Mouse (Mus musculus) telencephalon, adult 2 months (tissue): ENCODE measurements around the gene Tprn.
A peak's percentile ranks its signal among the peaks of the same experiment; 100 is the strongest.
"Not testable (repeated sequence)": the region's sequence is repeated elsewhere in the genome, so short reads cannot be mapped to it uniquely, and the experiment has no call there.

Source experiments
- DNase-seq: peaks from one replicate; pipeline ENCODE4 v3.0.0-alpha.2; 2011; ENCODE audit warnings: low read depth, low spot score

Tprn gene

DNA sequence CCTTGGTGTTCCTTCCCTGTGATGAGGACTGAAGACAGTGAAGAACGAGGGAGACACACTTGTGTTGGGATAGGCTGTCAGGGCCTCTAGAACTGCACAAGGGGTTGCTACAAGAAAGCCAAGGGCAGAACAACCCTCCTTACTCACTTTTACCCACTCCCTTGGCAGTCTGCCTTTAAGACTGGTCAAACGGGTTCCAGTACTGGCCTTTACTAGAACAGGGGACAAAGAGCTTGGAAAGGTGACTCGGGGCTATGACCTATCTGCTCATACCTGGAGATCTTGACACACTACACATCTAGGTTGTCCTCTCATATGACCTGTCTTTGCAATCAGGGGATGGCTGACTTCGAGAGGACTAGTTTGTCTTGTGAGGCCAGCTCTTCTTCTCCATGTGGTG, 24.9 kb upstream of the Tprn start:
- DNase-seq, result no peak

- DNase-seq, result no peak
Observed at GRCm38 (mm10) chr2:25238106-25238505, 24.3 kb upstream of the Tprn start.

- no peak for DNase-seq
Observed at GRCm38 (mm10) chr2:25239766-25240165, 22.7 kb upstream of the Tprn start.

- DNase-seq, result no peak
Observed at GRCm38 (mm10) chr2:25240310-25240709, 22.1 kb upstream of the Tprn start.

DNA sequence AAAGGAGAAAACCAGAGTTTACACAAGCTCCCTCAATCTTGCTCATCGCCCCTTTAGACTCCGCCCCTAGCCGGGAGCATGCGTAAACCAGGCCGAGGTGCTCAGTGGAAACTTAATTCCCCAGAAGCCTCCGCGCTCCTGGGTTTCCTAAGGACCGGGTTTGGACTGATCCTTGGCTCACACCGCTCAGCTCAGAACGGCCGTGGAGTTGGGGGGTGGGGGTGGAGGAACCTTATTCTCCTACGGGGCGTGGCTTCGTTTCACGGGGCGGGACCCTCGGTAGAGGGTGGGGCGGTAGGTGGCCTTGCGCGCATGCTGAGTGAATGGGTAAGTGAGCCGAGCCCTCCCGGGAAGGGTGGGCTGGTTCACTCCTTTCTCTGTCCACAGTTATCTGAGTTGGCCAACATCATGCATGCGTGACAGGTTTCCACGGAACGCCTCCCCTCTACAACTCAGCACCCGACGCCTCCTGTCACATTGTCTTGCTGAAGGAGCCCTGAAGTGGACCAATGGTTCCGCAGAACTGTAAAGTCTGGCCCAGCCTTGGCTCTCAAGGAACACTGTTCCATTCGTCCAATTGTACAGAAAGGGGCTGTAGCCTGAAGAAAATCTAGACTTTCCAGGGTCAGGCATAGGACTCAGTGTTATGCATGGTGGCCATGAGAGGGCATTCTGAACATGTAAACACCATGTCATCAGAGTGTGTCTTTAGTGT, 21.5 kb upstream of the Tprn start:
- peak; percentile 84 for DNase-seq

GRCm38 (mm10) chr2:25241438-25241775, 21.0 kb upstream of the Tprn start:
- DNase-seq, result no peak

GRCm38 (mm10) chr2:25242101-25242506, 20.3 kb upstream of the Tprn start, which contains the start of the genes Rnf208 and Cysrt1:
TSS of gene Rnf208 (plus strand) at chr2:25242255.
TSS of gene Cysrt1 (minus strand) at chr2:25242452.
- no peak for DNase-seq

DNA sequence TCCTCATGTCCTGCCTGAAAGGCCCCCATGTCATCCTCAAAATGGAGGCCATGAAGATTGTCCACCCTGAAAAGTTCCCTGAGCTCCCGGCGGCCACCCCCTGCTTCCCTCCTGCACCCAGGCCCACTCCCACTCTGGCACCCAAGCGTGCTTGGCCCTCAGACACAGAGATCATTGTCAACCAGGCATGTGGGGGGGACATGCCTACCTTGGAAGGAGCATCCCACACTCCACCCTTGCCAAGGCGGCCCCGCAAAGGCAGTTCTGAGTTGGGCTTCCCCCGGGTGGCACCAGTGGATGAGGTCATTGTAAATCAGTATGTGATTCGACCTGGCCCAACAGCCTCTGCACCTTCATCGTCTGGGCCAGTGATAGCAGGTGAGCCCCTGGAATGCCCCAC, 19.1 kb upstream of the Tprn start:
- DNase-seq, result no peak

DNA sequence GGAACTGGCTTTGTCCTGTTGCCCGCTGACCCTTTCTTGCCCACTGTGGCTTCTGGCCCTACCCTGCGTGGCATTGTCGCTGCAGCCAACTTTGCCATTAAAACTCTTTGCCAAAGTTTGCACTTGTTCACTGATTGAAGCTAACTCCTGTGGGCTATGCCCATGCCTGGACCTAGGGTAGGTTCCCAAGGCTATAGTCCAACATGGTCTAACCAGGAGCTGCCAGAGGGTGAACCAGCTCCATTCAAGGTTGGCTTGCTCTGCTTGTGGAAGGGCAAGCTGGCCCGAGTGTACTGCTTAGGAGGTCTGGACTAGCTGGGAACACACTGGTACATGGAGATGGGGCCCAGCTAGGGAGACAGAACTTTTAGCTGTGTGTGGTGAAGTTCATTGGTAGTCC, 18.3 kb upstream of the Tprn start:
- no peak for DNase-seq

DNA sequence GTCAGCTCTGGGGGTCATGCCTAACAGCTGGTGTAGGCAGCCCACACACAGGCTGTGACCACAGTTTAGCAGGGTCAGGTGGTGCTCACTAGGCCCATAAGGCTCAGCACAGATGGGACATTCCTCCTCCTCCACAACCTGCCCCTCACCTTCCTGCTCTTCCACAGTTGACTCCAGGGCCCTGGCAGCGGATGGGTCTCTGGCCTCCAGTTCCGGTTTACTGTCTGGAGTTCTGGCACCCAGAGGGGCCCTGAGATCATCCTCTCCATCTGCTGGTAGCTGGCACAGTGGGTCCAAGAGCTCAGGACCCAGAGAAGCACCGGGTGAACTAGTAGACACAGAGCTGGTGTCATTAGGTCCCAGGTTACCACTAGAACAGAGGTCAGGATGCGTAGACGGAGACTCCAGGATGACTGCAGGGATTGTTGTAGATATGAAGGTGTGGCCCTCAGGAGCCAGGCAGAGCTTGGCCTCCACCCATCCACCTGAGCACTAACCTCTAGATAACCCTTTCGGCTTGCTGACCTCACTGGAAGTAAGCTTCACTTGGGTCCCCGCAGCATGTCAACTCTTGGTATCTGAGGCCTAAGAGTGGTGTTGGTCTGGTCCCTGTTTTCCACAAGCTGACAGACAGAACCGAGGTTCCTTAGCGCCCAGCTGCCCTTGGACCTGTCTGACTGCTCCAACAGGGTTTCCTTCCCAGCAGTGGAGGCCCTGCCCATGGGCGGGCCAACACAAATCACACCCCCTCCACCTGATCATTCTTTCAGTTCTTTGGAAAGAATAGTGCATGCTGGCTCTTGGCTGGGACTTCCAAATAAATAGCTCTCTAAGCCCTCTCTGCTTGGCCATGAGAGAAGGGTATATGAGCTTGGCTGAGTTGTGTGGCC, 16.0 kb upstream of the Tprn start, which contains the start of gene AL732309.1:
AL732309.1 (minus strand) TSS at position 681 of the 890 bp plus-strand sequence.
- no peak for DNase-seq

DNA sequence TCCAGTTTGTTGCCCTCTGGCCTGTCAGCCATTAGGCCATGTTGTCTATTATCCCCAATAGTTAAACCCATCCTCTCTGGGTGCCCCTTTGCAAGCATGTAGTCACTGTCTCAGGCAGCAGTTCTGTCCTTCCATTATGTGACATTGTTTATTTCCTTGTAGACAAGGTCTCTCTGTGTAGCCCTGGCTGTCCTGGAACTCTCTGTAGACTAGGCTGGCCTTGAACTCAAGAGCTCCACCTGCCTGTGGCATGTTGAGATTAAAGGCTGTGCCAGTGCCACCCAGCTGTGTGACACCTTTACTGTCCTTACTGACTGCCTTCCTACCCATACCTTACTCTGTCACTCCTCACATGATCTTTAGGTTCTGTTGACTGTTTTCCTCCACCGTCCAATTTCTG, 10.1 kb upstream of the Tprn start:
- no peak for DNase-seq

DNA sequence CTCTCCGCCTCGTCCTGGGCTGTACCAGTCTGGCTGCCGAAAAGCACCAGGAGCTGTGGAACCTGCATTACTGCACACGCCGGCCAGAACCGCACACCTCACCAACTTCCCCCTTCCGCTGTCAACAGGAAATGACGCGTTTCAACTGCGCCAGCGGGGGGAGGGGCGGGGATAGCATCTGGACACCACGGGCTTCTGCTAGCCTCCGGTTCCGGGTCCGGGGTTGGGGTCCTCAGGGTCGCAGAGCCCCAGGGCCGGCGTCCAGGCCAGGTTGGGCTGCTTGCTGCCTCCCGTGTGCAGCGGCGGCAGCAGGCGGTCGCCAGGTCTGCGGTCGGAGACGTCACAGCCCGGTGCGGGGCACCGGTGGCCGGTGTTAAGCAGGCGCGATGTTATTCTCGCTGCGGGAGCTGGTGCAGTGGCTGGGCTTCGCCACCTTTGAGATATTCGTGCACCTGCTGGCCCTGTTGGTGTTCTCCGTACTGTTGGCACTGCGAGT, 7.1 kb upstream of the Tprn start, which contains the start of gene Tmem203:
Tmem203 (plus strand) TSS at position 156 of the 496 bp plus-strand sequence.
- peak; percentile 73 for DNase-seq

GRCm38 (mm10) chr2:25256443-25257109, 5.8 kb upstream of the Tprn start:
- DNase-seq, result not testable (repeated sequence)

- DNase-seq, result not testable (repeated sequence)
Observed at GRCm38 (mm10) chr2:25257250-25257649, 5.2 kb upstream of the Tprn start.

- DNase-seq, result no peak
Observed at GRCm38 (mm10) chr2:25258887-25259286, 3.5 kb upstream of the Tprn start.

- peak; percentile 53 for DNase-seq
Observed at GRCm38 (mm10) chr2:25261870-25262269, 548 bp upstream of the Tprn start.

DNA sequence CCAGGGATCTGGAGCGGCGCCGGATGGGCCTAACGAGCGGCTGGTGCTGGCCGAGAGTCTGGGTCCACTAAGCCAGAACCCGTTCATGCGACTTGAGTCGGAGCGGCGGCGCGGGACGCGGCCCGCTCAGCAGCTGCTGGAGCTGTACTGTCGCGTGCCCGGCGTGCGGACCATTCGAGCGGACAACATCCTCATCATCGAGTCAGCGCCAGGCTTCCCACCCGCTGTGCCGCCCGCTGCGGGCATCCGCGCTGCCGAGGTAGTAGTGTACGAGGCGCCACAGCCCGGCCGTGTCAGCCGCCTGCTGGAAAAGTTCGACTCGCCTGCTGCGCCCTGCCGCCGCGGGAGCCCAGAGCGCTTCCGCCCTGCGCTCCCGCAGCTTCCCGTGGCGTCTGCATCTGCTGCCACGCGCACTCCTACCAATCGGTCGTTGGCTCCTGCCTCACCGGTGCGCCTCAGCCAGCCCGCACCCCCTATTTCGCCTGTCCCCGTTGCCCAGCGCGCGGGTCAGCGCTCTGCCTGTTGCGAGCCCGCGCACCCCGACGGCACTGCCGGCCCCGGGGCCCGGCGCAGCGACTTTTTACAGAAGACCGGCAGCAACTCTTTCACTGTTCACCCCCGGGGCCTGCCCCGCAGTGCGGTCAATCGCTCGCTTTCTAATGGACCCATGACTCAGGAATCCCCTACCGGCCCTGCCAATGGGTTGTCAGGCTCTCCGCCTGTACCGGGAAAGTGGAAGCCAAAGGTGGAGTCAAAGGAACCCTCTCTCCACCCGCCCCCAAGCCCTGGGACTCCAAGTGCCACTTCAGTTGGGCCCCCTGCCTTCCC, 591 bp downstream of the Tprn start:
- DNase-seq, result no peak

GRCm38 (mm10) chr2:25263623-25264285, 1.3 kb downstream of the Tprn start:
- DNase-seq, result no peak

DNA sequence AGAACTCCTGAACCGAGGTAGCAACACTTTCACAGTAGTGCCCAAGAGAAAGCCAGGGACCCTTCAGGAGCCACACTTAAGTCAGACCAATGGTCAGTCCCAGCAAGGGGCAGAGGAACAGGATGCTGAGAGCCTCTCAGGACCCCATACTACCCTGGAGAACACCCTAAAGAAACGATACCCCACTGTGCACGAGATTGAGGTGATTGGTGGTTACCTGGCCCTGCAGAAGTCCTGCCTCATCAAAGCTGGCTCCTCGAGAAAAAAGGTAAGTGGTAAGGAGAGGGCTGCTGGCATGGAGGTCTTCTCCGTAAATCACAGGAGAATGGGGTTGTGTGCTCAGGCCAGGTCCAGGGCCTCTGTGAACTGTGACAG, 1.9 kb downstream of the Tprn start:
- DNase-seq, result no peak

GRCm38 (mm10) chr2:25264851-25265250, 2.4 kb downstream of the Tprn start:
- no peak for DNase-seq
